Mouse (Mus musculus) heart, embryonic 12.5 days (tissue): Measurements from ENCODE around the gene Slc15a3. TPM values are rescaled to one million over a fixed set of nuclear protein-coding genes. Genes with fewer than 3 reads are reported as not detected.

ENCODE experiments used
- ATAC-seq: fragments of 200-750 bp; cut with Nextera tagmentation; 2 replicates; pipeline ENCODE4 v1.8.0; 2017; ENCODE audit warnings: moderate TSS enrichment, moderate library complexity; ENCODE audit not compliant: insufficient number of reproducible peaks, low FRiP score
- H3K27ac ChIP-seq: fragments of 300-500 bp; sonication (generic); 2 replicates; pipeline ENCODE4 v1.5.1; 2016; ENCODE audit warnings: mild to moderate bottlenecking, moderate library complexity; ENCODE audit not compliant: poor library complexity, severe bottlenecking
- H3K27me3 ChIP-seq: fragments of 300-500 bp; sonication (generic); replicated peaks from 2 replicates; pipeline ENCODE4 v1.6.1; 2016; ENCODE audit warnings: mild to moderate bottlenecking, moderate library complexity
- H3K36me3 ChIP-seq: fragments of 300-500 bp; sonication (generic); 2 replicates; pipeline ENCODE4 v1.6.1; 2016; ENCODE audit warnings: mild to moderate bottlenecking, moderate library complexity
- H3K4me1 ChIP-seq: fragments of 300-500 bp; sonication (generic); replicated peaks from 2 replicates; pipeline ENCODE4 v1.6.1; 2016; ENCODE audit warnings: mild to moderate bottlenecking
- H3K4me2 ChIP-seq: fragments of 300-500 bp; sonication (generic); 2 replicates; pipeline ENCODE4 v1.6.1; 2016; ENCODE audit warnings: mild to moderate bottlenecking, moderate library complexity
- H3K4me3 ChIP-seq: fragments of 300-500 bp; sonication (generic); 2 replicates; pipeline ENCODE4 v1.5.1; 2016; ENCODE audit warnings: mild to moderate bottlenecking
- H3K9ac ChIP-seq: fragments of 300-500 bp; sonication (generic); 2 replicates; pipeline ENCODE4 v1.6.1; 2016; ENCODE audit warnings: mild to moderate bottlenecking, moderate library complexity
- H3K9me3 ChIP-seq: fragments of 300-500 bp; sonication (generic); replicated peaks from 2 replicates; pipeline ENCODE4 v1.6.1; 2016; ENCODE audit warnings: mild to moderate bottlenecking, moderate library complexity
- WGBS: fragments of 180-500 bp; shearing (Covaris S2); methylation state at CpG from one replicate; pipeline ENCODE4 v1.1.7; 2016; 5-methylcytosine and 5-hydroxymethylcytosine counted together
- polyA plus RNA-seq: library from polyadenylated mRNA; unstranded; fragments of >200 nt; fragmentation: Nextera tagmentation; extraction: Ambion mirVana; gene quantifications from 2 replicates; pipeline ENCODE4 v1.2.1, GENCODE M21; 2016

The Slc15a3 gene
- polyA plus RNA-seq, 1 experiment from 2014 or later: 0.41 TPM

DNA sequence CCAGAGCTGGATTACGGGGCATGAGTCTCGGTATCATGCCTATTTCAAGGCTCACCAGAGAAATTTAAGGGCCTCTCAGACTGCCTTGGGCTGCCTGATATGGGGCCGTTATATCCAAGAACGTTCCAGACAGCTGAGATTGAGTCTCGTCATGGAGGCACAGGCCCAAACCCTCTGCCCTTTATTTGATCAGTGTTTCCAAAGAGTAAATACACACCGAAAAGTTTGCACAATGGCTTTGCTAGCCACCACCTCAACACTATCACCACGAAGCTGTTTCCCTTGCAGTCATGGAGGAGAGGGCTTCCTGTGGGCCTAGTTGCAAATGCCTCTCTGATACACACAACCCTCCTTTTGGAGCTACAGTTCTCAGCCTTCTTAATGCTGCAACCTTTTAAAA is 15.5 kb upstream of the Slc15a3 start:
- Histone ChIP-seq H3K27me3 (no peaks in the 10 kb centered on the region), H3K36me3 (no peaks in the 10 kb centered on the region), H3K9ac (no peak overlapping the region), H3K4me3 (no peak overlapping the region), H3K27ac (no peak overlapping the region), H3K4me2 (no peak overlapping the region), H3K4me1 (no peaks in the 10 kb centered on the region), H3K9me3 (no peaks in the 10 kb centered on the region)
- WGBS: 75% methylated on average over 7 of the region's 7 CpGs
- no peak for ATAC-seq

GRCm38 (mm10) chr19:10828321-10828720 is 11.2 kb upstream of the Slc15a3 start:
- no peak overlapping the region for H3K9ac ChIP-seq
- no peak overlapping the region for H3K4me2 ChIP-seq
- no peaks in the 10 kb centered on the region for H3K27me3 ChIP-seq
- H3K27ac ChIP-seq: no peak overlapping the region
- H3K4me3 ChIP-seq: no peak overlapping the region
- no peaks in the 10 kb centered on the region for H3K36me3 ChIP-seq
- no peak for ATAC-seq
- 85% methylated on average over 5 of the region's 5 CpGs for WGBS
- no peaks in the 10 kb centered on the region for H3K4me1 ChIP-seq
- H3K9me3 ChIP-seq: no peaks in the 10 kb centered on the region

DNA sequence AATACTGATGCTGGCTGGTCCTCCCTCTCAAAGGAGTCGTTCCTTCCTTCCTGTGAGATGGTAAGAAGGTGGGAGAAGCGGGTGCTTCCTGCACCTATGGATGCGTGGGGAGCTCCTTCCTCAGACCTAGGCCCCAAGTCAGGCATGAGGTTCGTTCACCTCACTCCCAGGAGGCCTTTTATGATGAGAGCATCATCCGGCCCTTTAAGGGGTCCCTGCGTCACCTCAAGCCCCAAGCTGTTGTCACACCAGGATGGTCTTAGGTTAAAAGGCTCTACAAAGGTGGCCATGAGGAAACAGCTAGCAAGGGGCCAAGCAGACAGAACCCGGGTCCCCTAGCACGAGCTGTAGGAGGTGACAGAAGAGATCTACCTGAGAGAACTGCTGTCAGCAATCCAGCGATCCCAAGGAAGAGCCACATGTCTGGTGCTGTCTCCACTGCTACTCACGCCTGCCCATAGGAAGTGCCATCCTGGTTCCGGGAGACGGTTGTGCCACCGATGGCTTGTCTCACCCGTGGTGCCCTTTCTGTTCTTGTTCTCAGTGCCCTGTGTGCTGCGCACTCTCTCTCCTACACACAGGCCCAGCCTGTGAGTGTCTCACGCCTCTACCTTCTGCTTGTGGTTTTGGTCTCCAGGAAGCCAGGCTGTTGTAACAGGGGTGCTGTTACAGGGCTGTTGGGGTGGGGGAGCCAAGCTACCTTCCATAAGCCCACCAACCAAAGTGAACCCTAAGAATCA is 9.9 kb upstream of the Slc15a3 start, which contains the start of gene Cd6:
Cd6 (minus strand) TSS at position 623 of the 740 bp plus-strand sequence.
- Histone ChIP-seq H3K9ac (no peak within 1 kb of the TSS), H3K4me3 (no peak within 1 kb of the TSS), H3K36me3 (no peaks in the 10 kb centered on the region), H3K9me3 (no peaks in the 10 kb centered on the region), H3K27me3 (no peaks in the 10 kb centered on the region), H3K27ac (no peak within 1 kb of the TSS), H3K4me2 (no peak within 1 kb of the TSS), H3K4me1 (no peaks in the 10 kb centered on the region)
- ATAC-seq: no peak
- WGBS: 80% methylated on average over 16 of the region's 16 CpGs

DNA sequence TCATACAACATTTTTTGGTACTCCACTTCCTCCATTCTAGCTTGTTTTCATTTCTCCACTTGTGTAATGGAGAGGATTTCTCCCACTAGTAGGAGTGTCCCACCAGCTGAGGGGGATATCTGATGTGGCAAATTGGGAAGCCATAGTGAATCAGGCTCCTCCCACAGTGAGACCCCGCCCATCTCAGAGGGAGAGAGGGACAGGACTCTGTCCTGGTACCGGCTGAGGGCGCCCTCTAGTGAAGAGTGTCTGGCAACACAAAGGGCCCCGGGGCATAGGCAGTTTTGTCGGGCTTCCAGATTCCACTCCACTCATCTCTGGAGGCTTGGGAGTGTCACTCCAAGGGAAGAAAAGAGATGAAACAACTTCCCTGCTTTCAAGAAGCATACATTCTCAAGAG is 8.1 kb upstream of the Slc15a3 start:
- H3K9ac ChIP-seq: no peak overlapping the region
- H3K4me2 ChIP-seq: no peak overlapping the region
- no peaks in the 10 kb centered on the region for H3K9me3 ChIP-seq
- no peak overlapping the region for H3K4me3 ChIP-seq
- no peak overlapping the region for H3K27ac ChIP-seq
- H3K36me3 ChIP-seq: no peaks in the 10 kb centered on the region
- ATAC-seq: no peak
- WGBS: 8% methylated on average over 5 of the region's 5 CpGs
- no peaks in the 10 kb centered on the region for H3K4me1 ChIP-seq
- no peaks in the 10 kb centered on the region for H3K27me3 ChIP-seq

GRCm38 (mm10) chr19:10832030-10832429 is 7.5 kb upstream of the Slc15a3 start:
- H3K27me3 ChIP-seq: no peaks in the 10 kb centered on the region
- no peak overlapping the region for H3K27ac ChIP-seq
- H3K4me2 ChIP-seq: no peak overlapping the region
- H3K9ac ChIP-seq: no peak overlapping the region
- ATAC-seq: no peak
- H3K4me1 ChIP-seq: no peaks in the 10 kb centered on the region
- H3K9me3 ChIP-seq: no peaks in the 10 kb centered on the region
- WGBS: 54% methylated on average over 3 of the region's 3 CpGs
- no peaks in the 10 kb centered on the region for H3K36me3 ChIP-seq
- no peak overlapping the region for H3K4me3 ChIP-seq

- Histone ChIP-seq H3K4me1 (no peaks in the 10 kb centered on the region), H3K9me3 (no peaks in the 10 kb centered on the region), H3K4me2 (no peak overlapping the region), H3K27me3 (no peaks in the 10 kb centered on the region), H3K9ac (no peak overlapping the region), H3K27ac (no peak overlapping the region), H3K36me3 (no peaks in the 10 kb centered on the region), H3K4me3 (no peak overlapping the region)
- ATAC-seq: no peak
- 72% methylated on average over 3 of the region's 3 CpGs for WGBS
Measured at GRCm38 (mm10) chr19:10833611-10834010, 5.9 kb upstream of the Slc15a3 start.

DNA sequence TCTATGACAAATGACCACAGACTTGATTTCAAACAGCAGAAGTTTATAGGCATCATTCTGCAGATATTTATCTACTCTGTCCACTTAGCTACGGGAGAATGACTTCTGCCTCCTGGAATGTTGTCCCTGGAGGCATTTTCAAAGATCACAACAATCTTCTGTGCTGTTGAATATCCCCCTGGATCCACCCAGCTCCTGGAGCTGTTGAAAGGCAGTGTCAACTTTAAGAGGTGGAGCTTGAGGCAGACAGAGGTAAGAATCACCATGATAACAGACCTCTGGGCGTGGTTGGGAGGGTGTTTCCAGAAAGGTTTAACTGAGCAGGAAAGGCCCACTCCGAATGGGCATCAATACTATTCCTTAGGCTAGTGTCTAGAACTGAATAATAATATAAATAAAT is 3.9 kb upstream of the Slc15a3 start:
- Histone ChIP-seq H3K4me3 (no peak overlapping the region), H3K4me1 (no peaks in the 10 kb centered on the region), H3K9ac (no peak overlapping the region), H3K27me3 (no peaks in the 10 kb centered on the region), H3K4me2 (no peak overlapping the region), H3K36me3 (no peaks in the 10 kb centered on the region), H3K27ac (no peak overlapping the region), H3K9me3 (no peaks in the 10 kb centered on the region)
- no peak for ATAC-seq
- 44% methylated on average over 3 of the region's 3 CpGs for whole genome bisulfite sequencing

DNA sequence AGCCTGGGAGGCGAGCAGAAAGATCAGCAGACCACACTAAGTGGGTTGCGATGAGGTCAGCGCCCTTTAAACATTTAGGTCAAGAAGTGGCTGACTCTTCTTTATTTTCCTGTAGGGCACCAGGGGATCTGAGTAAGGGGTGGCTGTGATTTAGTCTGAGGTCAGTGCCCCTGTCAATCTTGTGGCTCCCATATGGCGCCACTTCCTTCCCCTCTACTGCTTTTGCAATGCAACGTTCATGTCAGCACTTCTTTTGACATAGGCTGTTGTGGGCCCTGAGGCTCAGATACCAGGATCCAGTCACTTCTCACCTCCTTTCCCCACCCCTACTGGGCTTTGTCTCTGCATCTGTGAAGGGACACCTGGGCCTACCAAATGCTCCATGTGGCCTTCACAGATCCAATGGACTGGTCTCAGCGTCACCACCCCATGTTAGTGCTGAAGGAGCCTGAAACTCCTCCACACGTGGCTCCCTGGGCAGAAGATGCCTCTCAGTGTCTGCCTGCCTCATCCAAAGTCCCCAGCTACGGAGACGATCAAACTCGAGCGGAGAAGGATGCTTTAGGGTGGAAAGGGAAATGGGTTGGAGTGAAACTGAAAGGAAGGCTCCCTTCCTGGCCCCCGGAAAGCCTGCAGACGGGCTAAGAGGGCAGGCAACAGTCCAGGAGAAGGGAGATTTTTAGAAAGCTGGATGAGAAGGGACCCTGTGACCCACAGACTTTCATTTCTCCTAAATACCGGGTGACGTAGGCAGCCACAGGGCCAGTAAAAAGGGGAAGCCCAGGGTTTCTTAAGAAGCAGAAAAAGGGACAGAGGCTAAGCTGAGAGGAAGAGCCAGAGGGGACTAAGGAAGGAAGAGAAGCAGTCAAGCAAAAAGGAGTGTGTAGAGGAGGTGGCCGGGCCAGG is 2.4 kb downstream of the Slc15a3 start:
- H3K27ac ChIP-seq: no peak overlapping the region
- peaks cover 14% of the 10 kb centered on the region; the same call in 1 of the 2 replicates for H3K4me1 ChIP-seq
- H3K36me3 ChIP-seq: no peaks in the 10 kb centered on the region
- H3K27me3 ChIP-seq: peaks cover 13% of the 10 kb centered on the region
- 47% methylated on average over 16 of the region's 16 CpGs for WGBS
- ATAC-seq: no peak
- H3K9ac ChIP-seq: no peak overlapping the region
- H3K4me3 ChIP-seq: no peak overlapping the region
- H3K9me3 ChIP-seq: no peaks in the 10 kb centered on the region
- no peak overlapping the region for H3K4me2 ChIP-seq

GRCm38 (mm10) chr19:10842914-10843313 is 3.4 kb downstream of the Slc15a3 start:
- H3K4me3 ChIP-seq: no peak overlapping the region
- no peaks in the 10 kb centered on the region for H3K9me3 ChIP-seq
- peaks cover 14% of the 10 kb centered on the region; the same call in 1 of the 2 replicates for H3K4me1 ChIP-seq
- H3K4me2 ChIP-seq: peak overlapping the region; percentile 46
- ATAC-seq: no peak
- H3K27ac ChIP-seq: no peak overlapping the region
- H3K36me3 ChIP-seq: no peaks in the 10 kb centered on the region
- H3K9ac ChIP-seq: no peak overlapping the region
- H3K27me3 ChIP-seq: peaks cover 13% of the 10 kb centered on the region
- whole genome bisulfite sequencing: 40% methylated on average over 24 of the region's 24 CpGs

DNA sequence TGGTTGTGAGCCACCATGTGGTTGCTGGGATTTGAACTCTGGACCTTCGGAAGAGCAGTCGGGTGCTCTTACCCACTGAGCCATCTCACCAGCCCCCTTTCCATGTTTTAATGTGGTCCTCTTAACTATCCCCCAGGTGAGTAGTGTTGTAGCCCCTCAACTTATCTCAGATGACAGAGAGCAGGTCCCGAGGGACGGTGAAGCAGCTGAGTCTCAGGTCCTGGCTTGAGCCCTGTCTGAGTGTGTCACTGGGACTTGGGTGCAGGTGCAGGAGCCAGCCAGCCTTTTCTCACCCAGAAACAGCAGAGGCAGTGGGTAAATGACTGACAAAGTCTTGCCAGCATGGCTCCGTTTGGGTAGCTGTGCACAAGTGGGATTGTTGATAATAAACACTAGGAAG is 4.7 kb downstream of the Slc15a3 start:
- H3K27ac ChIP-seq: no peak overlapping the region
- H3K4me3 ChIP-seq: no peak overlapping the region
- no peak for ATAC-seq
- no peak overlapping the region for H3K9ac ChIP-seq
- 87% methylated on average over 5 of the region's 5 CpGs for WGBS
- H3K27me3 ChIP-seq: peaks cover 13% of the 10 kb centered on the region
- no peaks in the 10 kb centered on the region for H3K9me3 ChIP-seq
- H3K4me2 ChIP-seq: no peak overlapping the region
- peaks cover 14% of the 10 kb centered on the region; the same call in 1 of the 2 replicates for H3K4me1 ChIP-seq
- no peaks in the 10 kb centered on the region for H3K36me3 ChIP-seq

DNA sequence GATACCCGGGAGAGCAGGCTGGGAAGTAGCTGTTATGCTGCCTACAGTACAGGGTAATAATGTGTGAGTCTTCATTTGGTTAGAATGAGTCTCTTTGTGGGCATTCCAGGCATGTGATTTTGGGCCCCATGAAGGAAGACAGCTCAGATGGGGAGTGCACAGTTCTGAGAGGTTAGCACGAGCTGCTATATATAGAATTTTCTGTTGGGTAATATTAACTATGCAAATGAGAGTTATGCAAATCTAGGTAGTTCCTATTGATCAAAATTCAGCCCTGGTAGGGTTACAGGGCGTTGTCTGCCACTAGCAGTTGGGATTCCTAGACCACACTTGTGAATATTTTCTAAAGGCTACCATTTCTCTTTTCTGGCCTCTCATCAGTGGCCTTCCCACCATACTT is 5.9 kb downstream of the Slc15a3 start:
- Histone ChIP-seq H3K36me3 (no peaks in the 10 kb centered on the region), H3K4me1 (peaks cover 14% of the 10 kb centered on the region; the same call in 1 of the 2 replicates), H3K27ac (no peak overlapping the region), H3K9me3 (no peaks in the 10 kb centered on the region), H3K4me2 (no peak overlapping the region), H3K4me3 (no peak overlapping the region), H3K27me3 (peaks cover 13% of the 10 kb centered on the region), H3K9ac (no peak overlapping the region)
- WGBS: 73% methylated on average over 3 of the region's 3 CpGs
- no peak for ATAC-seq
